Mouse (Mus musculus) liver, embryonic 13.5 days (tissue): ENCODE measurements around the gene Gkn2. TPM values are rescaled to one million over a fixed set of nuclear protein-coding genes. Genes with fewer than 3 reads are reported as not detected.

Source experiments
- ATAC-seq: fragments of 200-750 bp; cut with Nextera tagmentation; 2 replicates; pipeline ENCODE4 v1.8.0; 2017; ENCODE audit warnings: low read depth, mild to moderate bottlenecking, moderate number of reproducible peaks, moderate library complexity
- DNase-seq: peaks from one replicate; pipeline ENCODE4 v3.0.0; 2022
- H3K27ac ChIP-seq: fragments of 300-500 bp; sonication (generic); 2 replicates; pipeline ENCODE4 v1.5.1; 2015; ENCODE audit warnings: moderate library complexity, mild to moderate bottlenecking, inconsistent platforms
- H3K27me3 ChIP-seq: fragments of 300-500 bp; sonication (generic); 2 replicates; pipeline ENCODE4 v1.6.1; 2015; ENCODE audit warnings: mild to moderate bottlenecking, inconsistent platforms
- H3K36me3 ChIP-seq: fragments of 300-500 bp; sonication (generic); 2 replicates; pipeline ENCODE4 v1.6.1; 2015; ENCODE audit warnings: mild to moderate bottlenecking, inconsistent platforms
- H3K4me1 ChIP-seq: fragments of 300-500 bp; sonication (generic); replicated peaks from 2 replicates; pipeline ENCODE4 v1.6.1; 2015; ENCODE audit warnings: inconsistent platforms
- H3K4me2 ChIP-seq: fragments of 300-500 bp; sonication (generic); 2 replicates; pipeline ENCODE4 v1.6.1; 2015; ENCODE audit warnings: inconsistent platforms, mild to moderate bottlenecking, moderate library complexity
- H3K4me3 ChIP-seq: fragments of 300-500 bp; sonication (generic); replicated peaks from 2 replicates; pipeline ENCODE4 v1.5.1; 2015; ENCODE audit warnings: mild to moderate bottlenecking, inconsistent platforms
- H3K9ac ChIP-seq: fragments of 300-500 bp; sonication (generic); 2 replicates; pipeline ENCODE4 v1.6.1; 2015; ENCODE audit warnings: mild to moderate bottlenecking, inconsistent platforms
- H3K9me3 ChIP-seq: fragments of 300-500 bp; sonication (generic); replicated peaks from 2 replicates; pipeline ENCODE4 v1.6.1; 2016; ENCODE audit warnings: inconsistent platforms
- WGBS: fragments of 180-500 bp; shearing (Covaris S2); methylation state at CpG from one replicate; pipeline ENCODE4 v1.1.7; 2015; ENCODE audit not compliant: insufficient replicate concordance; 5-methylcytosine and 5-hydroxymethylcytosine counted together
- polyA plus RNA-seq: library from polyadenylated mRNA; unstranded; fragments of >200 nt; fragmentation: Nextera tagmentation; extraction: Ambion mirVana; gene quantifications from 2 replicates; pipeline ENCODE4 v1.2.1, GENCODE M21; 2015

Gkn2 gene
- polyA plus RNA-seq, 1 experiment from 2014 or later = not detected

DNA sequence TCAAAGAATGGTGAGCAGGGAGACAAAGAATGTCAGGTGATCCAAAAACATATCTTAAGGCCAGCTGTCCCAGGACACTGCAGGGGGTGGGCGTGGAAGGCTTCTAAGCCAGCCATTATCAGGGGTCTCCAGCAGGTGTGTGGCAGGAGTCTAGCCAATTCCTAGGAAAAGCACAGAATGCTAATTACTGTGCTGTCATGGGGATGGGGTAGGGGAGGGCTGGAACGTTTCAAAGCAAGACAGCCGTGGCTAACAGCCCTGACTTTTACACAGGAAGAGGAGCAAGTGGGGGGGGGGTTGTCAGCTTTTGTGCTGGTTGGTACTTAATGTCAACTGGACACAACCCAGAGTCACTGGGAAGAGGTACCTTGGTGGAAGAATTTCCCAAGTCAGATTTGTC, 38.9 kb downstream of the Gkn2 start:
- Histone ChIP-seq H3K9me3 (no peaks in the 10 kb centered on the region), H3K27me3 (no peaks in the 10 kb centered on the region), H3K4me1 (0 out of 2 replicates have a peak, but pooled peaks cover 7% of the 10 kb centered on the region), H3K4me3 (no peak overlapping the region), H3K9ac (no peak overlapping the region), H3K36me3 (no peaks in the 10 kb centered on the region), H3K27ac (no peak overlapping the region), H3K4me2 (no peak overlapping the region)
- WGBS = 45% methylated on average over 3 of the region's 3 CpGs
- no peak for ATAC-seq
- no peak for DNase-seq

DNA sequence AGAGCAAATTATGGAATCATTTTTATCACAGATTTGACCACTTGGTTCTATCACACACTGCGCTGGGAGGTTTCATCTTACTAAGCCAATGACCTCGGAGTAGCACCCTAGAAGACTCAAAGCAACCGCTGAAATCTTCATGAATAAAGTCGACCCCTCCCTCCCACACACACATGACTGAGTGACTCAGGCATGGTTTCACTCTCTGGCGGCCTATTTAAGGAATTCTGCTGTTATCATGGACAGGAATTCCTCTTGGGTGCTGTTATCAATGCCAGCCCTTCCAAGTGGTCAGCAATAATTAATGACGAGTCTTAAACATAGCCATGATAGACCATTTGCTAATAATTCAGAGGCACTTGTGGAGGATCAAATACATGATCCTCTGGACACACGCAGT, 49.1 kb downstream of the Gkn2 start:
- no peak overlapping the region for H3K4me2 ChIP-seq
- H3K9me3 ChIP-seq = no peaks in the 10 kb centered on the region
- no peak for ATAC-seq
- H3K36me3 ChIP-seq = no peaks in the 10 kb centered on the region
- H3K27me3 ChIP-seq = no peaks in the 10 kb centered on the region
- H3K9ac ChIP-seq = no peak overlapping the region
- no peak overlapping the region for H3K4me3 ChIP-seq
- 0 out of 2 replicates have a peak, but pooled peaks cover 7% of the 10 kb centered on the region for H3K4me1 ChIP-seq
- WGBS = 54% methylated on average over 7 of the region's 7 CpGs
- DNase-seq = no peak
- no peak overlapping the region for H3K27ac ChIP-seq

DNA sequence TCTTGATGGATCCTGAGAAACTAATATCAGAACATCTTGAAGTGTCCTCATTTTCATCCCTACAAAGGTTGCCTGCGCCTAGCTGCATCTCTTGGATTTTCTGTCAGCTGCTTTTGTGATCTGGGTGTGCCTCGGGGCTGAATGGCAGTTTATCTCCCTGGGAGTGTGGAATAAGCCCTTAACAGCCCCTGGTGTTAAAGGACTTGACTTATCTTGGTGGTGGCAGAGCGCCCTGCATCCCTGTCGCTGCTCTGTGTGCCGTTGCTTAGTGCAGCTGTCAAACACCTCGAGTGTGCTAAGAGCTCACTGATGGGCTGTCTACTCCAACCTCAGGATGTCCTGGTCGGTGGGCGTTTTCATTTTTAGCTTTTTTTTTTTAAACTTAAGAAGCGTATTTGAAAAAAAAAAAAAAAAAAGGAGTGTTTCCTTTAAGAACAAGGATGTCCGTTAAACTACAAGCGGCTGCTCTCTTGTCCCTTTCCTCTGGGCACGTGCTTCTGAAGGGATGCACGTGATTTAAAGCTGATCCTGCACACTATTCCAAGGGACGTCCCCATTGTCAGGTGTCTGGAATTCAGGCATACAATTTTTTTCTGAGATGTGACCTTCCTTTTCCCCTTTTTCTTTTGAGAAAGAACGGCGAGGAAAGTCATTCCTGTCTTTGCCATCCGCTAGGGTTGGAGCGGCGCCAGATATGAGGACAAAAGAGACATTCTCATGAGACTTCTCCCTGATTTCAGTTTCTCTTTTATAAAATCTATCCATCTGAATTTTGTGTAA, 51.1 kb downstream of the Gkn2 start:
- Histone ChIP-seq H3K4me3 (no peak overlapping the region), H3K4me2 (no peak overlapping the region), H3K27me3 (no peaks in the 10 kb centered on the region), H3K9me3 (no peaks in the 10 kb centered on the region), H3K36me3 (no peaks in the 10 kb centered on the region), H3K27ac (no peak overlapping the region), H3K9ac (no peak overlapping the region), H3K4me1 (0 out of 2 replicates have a peak, but pooled peaks cover 7% of the 10 kb centered on the region)
- ATAC-seq (peak; percentile 61; the same call in 1 of the 2 replicates), DNase-seq (no peak)
- WGBS = 41% methylated on average over 19 of the region's 19 CpGs

DNA sequence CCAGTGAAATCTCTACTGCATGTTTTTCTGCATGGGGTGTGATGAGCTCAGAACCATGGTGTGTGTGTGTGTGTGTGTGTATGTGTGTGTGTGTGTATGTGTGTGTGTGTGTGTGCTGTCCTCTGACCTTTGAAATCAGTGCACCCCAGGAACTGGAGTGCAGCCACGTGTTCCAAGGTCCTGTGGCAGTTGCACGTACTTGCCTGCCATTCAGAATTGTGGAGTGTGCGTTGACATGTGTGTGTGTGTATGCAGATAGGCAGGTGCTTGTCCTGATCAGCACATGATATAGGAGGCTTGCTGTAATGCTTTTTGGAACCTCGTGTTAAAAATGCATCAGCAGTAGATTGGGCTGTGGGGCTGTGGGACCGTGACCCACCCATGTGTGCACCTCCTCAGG, 53.8 kb downstream of the Gkn2 start:
- DNase-seq (no peak), ATAC-seq (no peak)
- H3K4me3 ChIP-seq = no peak overlapping the region
- H3K27ac ChIP-seq = no peak overlapping the region
- 0 out of 2 replicates have a peak, but pooled peaks cover 7% of the 10 kb centered on the region for H3K4me1 ChIP-seq
- no peaks in the 10 kb centered on the region for H3K36me3 ChIP-seq
- H3K9ac ChIP-seq = no peak overlapping the region
- H3K27me3 ChIP-seq = no peaks in the 10 kb centered on the region
- 53% methylated on average over 5 of the region's 5 CpGs for WGBS
- no peaks in the 10 kb centered on the region for H3K9me3 ChIP-seq
- no peak overlapping the region for H3K4me2 ChIP-seq

DNA sequence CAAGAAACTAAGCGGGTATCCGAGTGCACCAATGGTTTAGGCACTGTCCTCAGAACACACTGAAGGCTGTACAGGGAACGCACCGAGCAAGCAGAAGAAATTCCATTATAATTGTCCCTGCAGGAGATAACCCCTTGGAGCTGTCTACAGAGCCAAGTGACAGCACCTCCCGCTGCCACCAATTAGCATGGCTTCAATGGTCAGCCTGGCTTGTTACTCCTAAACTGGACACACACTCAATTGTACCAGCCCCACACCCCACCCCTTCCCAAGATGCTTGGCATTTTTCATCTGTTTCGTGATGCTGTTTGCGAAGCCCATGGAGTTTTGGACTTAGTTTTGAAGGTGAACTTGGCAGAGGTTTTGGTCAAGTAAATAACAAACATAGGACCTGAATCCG, 54.5 kb downstream of the Gkn2 start:
- no peak overlapping the region for H3K27ac ChIP-seq
- no peak overlapping the region for H3K4me3 ChIP-seq
- WGBS = 70% methylated on average over 8 of the region's 8 CpGs
- H3K27me3 ChIP-seq = no peaks in the 10 kb centered on the region
- 0 out of 2 replicates have a peak, but pooled peaks cover 7% of the 10 kb centered on the region for H3K4me1 ChIP-seq
- H3K4me2 ChIP-seq = no peak overlapping the region
- H3K9me3 ChIP-seq = no peaks in the 10 kb centered on the region
- DNase-seq = no peak
- H3K36me3 ChIP-seq = no peaks in the 10 kb centered on the region
- ATAC-seq = no peak
- no peak overlapping the region for H3K9ac ChIP-seq

DNA sequence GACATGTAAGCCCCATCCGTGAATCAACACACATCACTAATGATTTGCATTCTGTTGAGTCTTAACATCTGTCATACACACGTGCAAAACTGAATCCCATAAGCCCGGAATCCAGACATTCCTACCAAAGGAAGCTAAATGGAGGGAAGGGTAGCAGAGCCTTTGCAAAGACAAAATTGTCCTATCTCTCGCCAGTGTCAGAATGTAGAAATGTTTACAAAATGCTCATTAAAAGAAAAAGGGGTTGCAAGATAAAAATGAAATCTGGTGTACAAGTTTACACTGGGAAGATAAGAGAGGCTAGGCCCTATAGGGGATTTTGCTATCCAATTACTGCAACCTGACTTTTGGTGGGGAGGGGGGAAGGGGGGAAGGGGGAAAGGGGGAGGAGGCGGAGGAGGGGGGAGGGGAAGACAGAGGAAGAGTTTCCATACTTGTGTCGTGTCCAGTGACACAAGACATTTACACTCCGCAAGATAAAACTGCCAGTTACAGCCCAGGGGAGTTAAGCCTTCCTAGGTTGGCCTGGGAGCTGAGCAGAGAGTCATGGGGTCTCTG, 55.4 kb downstream of the Gkn2 start, which contains the start of gene Bmp10:
Bmp10 (plus strand) TSS at position 508 of the 558 bp plus-strand sequence.
- Histone ChIP-seq H3K4me2 (no peak within 1 kb of the TSS), H3K4me1 (0 out of 2 replicates have a peak, but pooled peaks cover 5% of the 10 kb centered on the region), H3K27me3 (no peaks in the 10 kb centered on the region), H3K9ac (no peak within 1 kb of the TSS), H3K36me3 (no peaks in the 10 kb centered on the region), H3K9me3 (no peaks in the 10 kb centered on the region), H3K4me3 (no peak within 1 kb of the TSS), H3K27ac (no peak within 1 kb of the TSS)
- DNase-seq (no peak), ATAC-seq (no peak)
- 62% methylated on average over 7 of the region's 7 CpGs for WGBS

Other genes starting within 250 kb of the Gkn2 start
- 0.50 and 0.51 TPM in 2 replicates for gene Antxr1, start 37.5 kb upstream of the Gkn2 start, polyA plus RNA-seq
- not detected in 2 replicates for gene Gkn1, start 22.4 kb upstream of the Gkn2 start, polyA plus RNA-seq
- gene Gkn3, start 15.6 kb downstream of the Gkn2 start, polyA plus RNA-seq = 0.13 TPM in 1 of 2 replicates, not detected in the other
- gene Bmp10, start 55.6 kb downstream of the Gkn2 start, polyA plus RNA-seq = 0.12 and 0.15 TPM in 2 replicates
- gene Arhgap25, start 159.9 kb downstream of the Gkn2 start, polyA plus RNA-seq = 2.8 and 3.6 TPM in 2 replicates
- 4.9 and 6.7 TPM in 2 replicates for gene Prokr1, start 217.4 kb downstream of the Gkn2 start, polyA plus RNA-seq